Mouse (Mus musculus) heart, embryonic 11.5 days (tissue): ENCODE measurements at regions not wholly inside any gene's neighbourhood (a gene's known extent, or its start where the extent isn't known, plus 50 kb on each side); places are given as distances from the start of the nearest gene placed in this dataset.

Experiments
- ATAC-seq: fragments of 200-750 bp; cut with Nextera tagmentation; replicated peaks from 2 replicates; pipeline ENCODE4 v1.8.0; 2017; ENCODE audit warnings: moderate library complexity; ENCODE audit not compliant: insufficient number of reproducible peaks, low FRiP score, low TSS enrichment
- H3K27ac ChIP-seq: fragments of 300-500 bp; sonication (generic); 2 replicates; pipeline ENCODE4 v1.5.1; 2014; ENCODE audit warnings: mild to moderate bottlenecking, low read depth, low read length
- H3K27me3 ChIP-seq: fragments of 300-500 bp; sonication (generic); 2 replicates; pipeline ENCODE4 v1.6.1; 2014; ENCODE audit warnings: mild to moderate bottlenecking, low read length, mixed read lengths; ENCODE audit not compliant: control insufficient read depth, insufficient read depth
- H3K36me3 ChIP-seq: fragments of 300-500 bp; sonication (generic); 2 replicates; pipeline ENCODE4 v1.6.1; 2014; ENCODE audit warnings: mild to moderate bottlenecking, low read length, moderate library complexity, mixed read lengths; ENCODE audit not compliant: control insufficient read depth, insufficient read depth
- H3K4me1 ChIP-seq: fragments of 300-500 bp; sonication (generic); 2 replicates; pipeline ENCODE4 v1.6.1; 2014; ENCODE audit warnings: low read length; ENCODE audit not compliant: control insufficient read depth, insufficient read depth
- H3K4me2 ChIP-seq: fragments of 300-500 bp; sonication (generic); 2 replicates; pipeline ENCODE4 v1.6.1; 2014; ENCODE audit warnings: mild to moderate bottlenecking, moderate library complexity
- H3K4me3 ChIP-seq: fragments of 300-500 bp; sonication (generic); 2 replicates; pipeline ENCODE4 v1.5.1; 2014; ENCODE audit warnings: low read depth, low read length
- H3K9ac ChIP-seq: fragments of 300-500 bp; sonication (generic); 2 replicates; pipeline ENCODE4 v1.6.1; 2014; ENCODE audit warnings: mild to moderate bottlenecking, low read depth, low read length, moderate library complexity
- H3K9me3 ChIP-seq: fragments of 300-500 bp; sonication (generic); replicated peaks from 2 replicates; pipeline ENCODE4 v1.6.1; 2016; ENCODE audit warnings: low read length; ENCODE audit not compliant: control insufficient read depth
- WGBS: fragments of 180-500 bp; shearing (Covaris S2); extraction: QIAGEN DNeasy Blood & Tissue Kit; methylation state at CpG from one replicate; pipeline ENCODE4 v1.1.7; 2014; ENCODE audit not compliant: insufficient replicate concordance; 5-methylcytosine and 5-hydroxymethylcytosine counted together

DNA sequence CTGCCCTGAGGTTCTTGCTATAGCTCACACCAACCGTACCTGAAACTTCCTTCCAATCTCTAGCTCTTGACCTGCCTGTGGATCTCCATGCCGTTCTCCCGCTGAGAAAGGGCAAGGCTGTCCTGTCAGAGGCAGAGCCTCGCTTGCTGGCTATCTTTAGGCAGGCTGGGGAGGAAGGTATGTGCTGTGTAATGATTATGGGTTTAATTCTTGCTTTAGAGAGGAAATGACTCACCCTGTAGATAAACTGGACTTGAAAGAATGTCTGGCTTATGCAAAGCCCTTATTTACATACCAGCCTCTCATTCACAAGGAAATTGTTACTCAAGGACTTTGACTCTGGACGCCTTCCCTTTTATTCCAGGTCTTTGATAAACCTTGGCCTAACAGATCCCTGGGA is 69.8 kb downstream of the Phlda1 start:
- Histone ChIP-seq H3K9me3 (no peaks in the 10 kb centered on the region), H3K9ac (peak overlapping the region; percentile 18; the same call in 1 of the 2 replicates), H3K4me3 (no peak overlapping the region), H3K27ac (peak overlapping the region; percentile 47), H3K4me1 (peaks cover 50% of the 10 kb centered on the region), H3K27me3 (no peaks in the 10 kb centered on the region), H3K36me3 (no peaks in the 10 kb centered on the region), H3K4me2 (peak overlapping the region; percentile 27; the same call in 1 of the 2 replicates)
- 4% methylated on average over 5 of the region's 5 CpGs for WGBS
- peak; percentile 79 for ATAC-seq

DNA sequence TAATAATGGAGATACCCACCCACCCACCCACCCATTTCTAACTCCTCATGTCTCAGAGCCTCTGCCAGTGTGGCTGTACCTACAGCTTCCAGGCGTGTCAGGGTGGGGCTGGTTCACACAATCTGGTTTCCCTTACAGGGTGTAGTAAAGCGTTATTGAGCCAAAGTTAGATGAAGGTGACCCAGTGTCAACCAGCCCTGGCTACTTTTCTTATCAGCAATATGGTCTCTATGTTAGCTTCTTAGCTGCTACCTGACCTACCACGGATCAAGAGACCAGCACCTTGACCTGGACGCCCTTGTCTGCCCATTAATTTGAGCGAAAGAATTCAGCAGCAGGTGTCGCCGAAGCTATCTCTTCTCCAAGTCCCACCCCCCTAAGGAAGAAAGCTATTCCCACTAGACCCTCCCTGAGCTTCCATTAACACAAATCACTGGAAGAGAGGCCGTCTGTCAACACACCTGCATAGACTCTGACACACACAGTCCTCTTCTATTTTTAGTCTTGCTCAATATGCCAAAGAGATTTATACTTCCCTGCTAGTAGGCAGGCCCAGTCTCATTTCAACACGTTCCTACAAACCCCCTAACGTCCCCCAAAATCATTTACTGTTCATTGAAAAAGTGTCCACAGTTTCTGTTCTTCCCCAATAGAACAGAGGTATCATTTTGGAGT is 70.4 kb downstream of the Phlda1 start:
- ATAC-seq: no peak
- Histone ChIP-seq H3K36me3 (no peaks in the 10 kb centered on the region), H3K27ac (peak overlapping the region; percentile 47), H3K4me1 (peaks cover 54% of the 10 kb centered on the region), H3K9me3 (no peaks in the 10 kb centered on the region), H3K27me3 (no peaks in the 10 kb centered on the region), H3K4me3 (no peak overlapping the region), H3K4me2 (0 out of 2 replicates have a peak overlapping the region, but pooled peaks have one; percentile 0), H3K9ac (no peak overlapping the region)
- WGBS: 39% methylated on average over 10 of the region's 10 CpGs

DNA sequence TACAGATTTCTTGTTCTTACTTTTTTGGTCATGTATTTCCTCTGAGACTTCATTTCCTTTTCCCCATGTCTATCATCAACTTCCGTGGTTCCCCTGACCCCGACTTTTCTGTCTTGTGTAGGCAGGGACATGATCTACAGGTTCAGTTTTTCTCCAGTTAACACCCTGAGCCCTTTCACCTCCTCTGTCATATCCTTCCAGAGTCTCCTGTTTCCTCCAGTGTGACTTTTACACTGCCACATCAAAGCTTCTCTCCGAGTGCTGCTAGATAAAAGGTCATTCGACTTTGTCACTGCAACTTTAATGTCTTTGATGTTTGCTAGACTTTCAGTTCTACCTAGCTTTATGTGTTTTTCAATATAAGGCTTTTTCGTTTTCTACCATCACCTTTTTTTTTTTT is 72.5 kb downstream of the Phlda1 start:
- Histone ChIP-seq H3K36me3 (no peaks in the 10 kb centered on the region), H3K4me3 (no peak overlapping the region), H3K27me3 (no peaks in the 10 kb centered on the region), H3K9ac (no peak overlapping the region), H3K9me3 (no peaks in the 10 kb centered on the region), H3K27ac (no peak overlapping the region), H3K4me2 (no peak overlapping the region), H3K4me1 (peaks cover 60% of the 10 kb centered on the region)
- ATAC-seq: no peak
- WGBS: 15% methylated on average over 5 of the region's 5 CpGs

DNA sequence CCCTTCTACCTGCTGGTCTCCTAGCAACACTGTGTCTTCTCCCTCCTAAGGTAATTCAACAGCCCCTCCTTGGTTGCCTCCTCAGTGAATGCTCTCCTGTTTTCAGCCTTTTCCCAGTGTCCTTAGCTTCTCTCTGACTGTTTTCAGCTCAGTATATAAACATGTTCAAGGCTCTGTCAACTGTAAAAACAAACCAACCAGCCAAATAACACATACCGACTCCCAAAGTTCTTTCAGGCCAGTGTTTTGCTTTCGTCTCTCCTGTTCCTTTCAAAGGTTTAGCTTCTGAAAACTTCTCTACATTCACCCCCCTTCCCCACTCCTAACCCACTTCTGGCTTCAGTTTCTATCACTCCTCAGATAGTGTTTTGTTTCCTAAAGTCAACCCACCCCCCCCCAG is 73.4 kb downstream of the Phlda1 start:
- no peaks in the 10 kb centered on the region for H3K9me3 ChIP-seq
- 0 out of 2 replicates have a peak overlapping the region, but pooled peaks have one; percentile 22 for H3K9ac ChIP-seq
- peaks cover 55% of the 10 kb centered on the region for H3K4me1 ChIP-seq
- no peak overlapping the region for H3K4me3 ChIP-seq
- 0 out of 2 replicates have a peak overlapping the region, but pooled peaks have one; percentile 15 for H3K27ac ChIP-seq
- WGBS: 27% methylated on average over 2 of the region's 2 CpGs
- no peak overlapping the region; the same call in 1 of the 2 replicates for H3K4me2 ChIP-seq
- no peaks in the 10 kb centered on the region for H3K27me3 ChIP-seq
- no peak for ATAC-seq
- H3K36me3 ChIP-seq: no peaks in the 10 kb centered on the region

DNA sequence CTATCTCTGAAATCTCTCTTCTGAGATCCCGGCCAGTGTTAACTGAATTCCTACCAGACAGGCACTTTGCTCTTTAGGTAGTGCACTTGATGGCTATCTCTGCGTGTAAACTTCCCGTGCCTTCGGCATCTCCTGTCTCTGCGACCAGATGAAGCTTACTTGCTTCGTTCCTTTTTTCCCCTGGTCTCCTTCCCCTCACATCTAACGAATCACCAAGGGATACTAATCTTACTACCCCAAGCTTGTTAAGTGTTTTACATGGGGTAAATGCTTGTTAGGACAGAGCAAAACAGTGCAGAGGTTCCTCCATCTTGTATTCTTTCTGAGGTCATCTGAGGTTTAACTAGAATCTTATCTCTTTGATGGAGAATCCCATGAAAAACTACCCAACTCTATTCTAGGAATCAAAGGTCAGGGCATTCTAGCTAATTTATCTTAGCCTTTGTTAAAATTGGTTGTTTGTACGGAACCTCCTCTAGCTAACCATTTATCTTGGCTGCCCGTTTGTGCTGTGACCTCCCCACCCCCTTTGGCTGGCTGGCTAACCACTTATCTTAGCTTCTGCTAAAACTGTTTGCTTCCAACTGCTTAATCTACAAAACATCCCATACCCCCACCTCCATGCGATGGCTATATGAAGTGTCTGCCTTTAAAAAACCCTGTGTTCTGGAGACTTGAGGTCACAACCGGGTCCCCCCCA is 74.5 kb downstream of the Phlda1 start:
- Histone ChIP-seq H3K36me3 (no peaks in the 10 kb centered on the region), H3K4me2 (peak overlapping the region; percentile 12), H3K27me3 (no peaks in the 10 kb centered on the region), H3K9me3 (no peaks in the 10 kb centered on the region), H3K4me3 (no peak overlapping the region), H3K9ac (no peak overlapping the region), H3K27ac (peak overlapping the region; percentile 5; the same call in 1 of the 2 replicates), H3K4me1 (peaks cover 45% of the 10 kb centered on the region)
- WGBS: 15% methylated on average over 11 of the region's 11 CpGs
- ATAC-seq: no peak

DNA sequence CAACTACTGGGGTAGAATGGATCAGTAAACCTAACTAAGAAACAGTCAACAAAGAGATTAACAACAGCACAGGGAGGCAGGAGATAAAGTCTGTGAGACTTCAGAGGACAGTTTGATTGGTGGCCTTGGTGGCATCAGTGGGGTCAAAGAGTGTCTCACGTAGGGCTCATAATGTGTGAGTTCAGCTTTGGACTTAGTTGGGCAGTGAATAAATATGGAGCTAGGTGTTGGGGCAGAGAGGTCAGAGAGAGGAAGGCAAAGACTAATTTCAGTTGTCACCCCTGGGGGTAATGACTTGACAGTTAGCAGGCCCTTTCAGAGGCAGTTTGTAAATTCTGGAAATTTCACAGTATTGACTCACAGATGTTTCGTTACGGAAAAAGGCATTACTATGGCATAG is 75.8 kb downstream of the Phlda1 start:
- no peak overlapping the region for H3K4me2 ChIP-seq
- no peaks in the 10 kb centered on the region for H3K36me3 ChIP-seq
- no peaks in the 10 kb centered on the region for H3K27me3 ChIP-seq
- no peak overlapping the region for H3K9ac ChIP-seq
- 79% methylated on average over 3 of the region's 3 CpGs for WGBS
- no peak for ATAC-seq
- no peak overlapping the region for H3K4me3 ChIP-seq
- H3K4me1 ChIP-seq: peaks cover 32% of the 10 kb centered on the region
- H3K9me3 ChIP-seq: no peaks in the 10 kb centered on the region
- no peak overlapping the region for H3K27ac ChIP-seq

DNA sequence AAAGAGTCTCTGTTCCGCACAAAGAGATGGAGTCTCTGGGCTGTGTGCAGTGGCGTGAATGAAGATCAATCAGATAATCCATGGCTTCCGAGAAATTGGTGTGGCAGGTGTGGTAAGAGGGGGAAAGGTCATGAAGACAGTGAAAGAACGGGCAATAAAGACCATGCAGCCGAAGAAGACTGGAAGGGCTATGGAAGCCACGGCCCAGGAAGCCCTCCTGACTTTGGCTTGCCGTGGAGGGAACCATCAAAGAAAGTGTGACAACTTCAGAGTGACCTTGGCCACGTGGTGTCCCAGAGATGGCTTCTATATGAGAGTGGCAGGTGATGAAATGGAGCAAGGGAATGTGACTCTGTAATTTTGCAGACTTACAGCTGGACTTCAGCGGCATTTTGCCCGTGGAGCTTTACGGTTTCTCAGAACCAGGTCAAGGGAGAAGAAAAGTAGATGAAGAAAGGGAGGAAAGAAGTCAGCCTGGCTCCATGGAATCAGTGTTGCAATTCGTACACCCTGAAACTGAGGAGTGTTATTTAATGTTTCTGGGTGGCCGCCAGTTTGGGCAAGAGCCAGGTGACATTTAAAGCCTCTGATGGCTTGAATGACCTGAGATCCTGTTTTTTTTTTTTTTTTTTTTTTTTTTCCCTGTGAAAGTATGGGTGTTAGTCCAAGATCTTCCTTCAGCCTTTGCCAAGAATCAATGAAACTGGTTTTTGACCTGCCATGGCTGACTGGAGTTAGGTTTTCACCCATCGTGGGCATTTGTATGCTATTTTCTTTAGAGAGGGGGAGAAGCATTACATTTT is 76.4 kb downstream of the Phlda1 start:
- H3K4me3 ChIP-seq: no peak overlapping the region
- H3K4me1 ChIP-seq: peaks cover 29% of the 10 kb centered on the region
- no peak overlapping the region for H3K27ac ChIP-seq
- H3K36me3 ChIP-seq: no peaks in the 10 kb centered on the region
- no peak for ATAC-seq
- 67% methylated on average over 14 of the region's 14 CpGs for WGBS
- H3K9ac ChIP-seq: no peak overlapping the region
- H3K9me3 ChIP-seq: no peaks in the 10 kb centered on the region
- no peak overlapping the region for H3K4me2 ChIP-seq
- no peaks in the 10 kb centered on the region for H3K27me3 ChIP-seq

DNA sequence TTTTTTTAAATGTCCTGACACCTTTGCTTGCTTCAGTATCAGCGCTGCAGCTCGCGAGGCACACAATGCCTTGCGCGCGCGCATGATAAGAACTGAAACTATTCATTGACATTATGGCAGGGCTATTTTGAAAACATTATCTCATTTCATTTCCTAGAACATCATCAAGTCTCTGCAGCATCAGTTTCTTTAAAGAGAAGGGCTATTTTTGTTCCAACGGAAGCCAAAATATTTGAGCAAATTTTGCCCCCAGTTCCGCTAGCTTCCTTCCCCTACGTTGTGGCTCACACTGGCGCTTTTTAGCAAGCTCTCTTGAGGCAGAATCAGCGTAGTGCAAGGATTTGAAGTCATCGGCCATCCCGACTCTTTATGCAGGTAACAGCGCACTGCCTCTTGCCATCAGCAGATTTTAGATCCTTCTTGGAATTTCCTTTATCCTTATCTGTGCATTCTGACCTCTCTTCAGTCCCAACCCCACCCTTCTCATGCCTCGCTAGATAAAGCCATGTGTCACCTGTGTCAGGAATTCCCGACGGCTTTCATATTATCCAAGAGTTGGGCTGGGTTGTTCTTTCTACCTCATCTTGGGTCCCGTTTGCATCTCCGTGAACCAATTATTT is 77.1 kb downstream of the Phlda1 start:
- Histone ChIP-seq H3K36me3 (no peaks in the 10 kb centered on the region), H3K27me3 (no peaks in the 10 kb centered on the region), H3K4me1 (peaks cover 33% of the 10 kb centered on the region), H3K27ac (no peak overlapping the region), H3K9me3 (no peaks in the 10 kb centered on the region), H3K4me2 (no peak overlapping the region), H3K4me3 (no peak overlapping the region), H3K9ac (no peak overlapping the region)
- 67% methylated on average over 20 of the region's 20 CpGs for WGBS
- ATAC-seq: no peak
